Comparison of ENCODE assay signal across 9 mouse cellular contexts in the genomic region with DNA sequence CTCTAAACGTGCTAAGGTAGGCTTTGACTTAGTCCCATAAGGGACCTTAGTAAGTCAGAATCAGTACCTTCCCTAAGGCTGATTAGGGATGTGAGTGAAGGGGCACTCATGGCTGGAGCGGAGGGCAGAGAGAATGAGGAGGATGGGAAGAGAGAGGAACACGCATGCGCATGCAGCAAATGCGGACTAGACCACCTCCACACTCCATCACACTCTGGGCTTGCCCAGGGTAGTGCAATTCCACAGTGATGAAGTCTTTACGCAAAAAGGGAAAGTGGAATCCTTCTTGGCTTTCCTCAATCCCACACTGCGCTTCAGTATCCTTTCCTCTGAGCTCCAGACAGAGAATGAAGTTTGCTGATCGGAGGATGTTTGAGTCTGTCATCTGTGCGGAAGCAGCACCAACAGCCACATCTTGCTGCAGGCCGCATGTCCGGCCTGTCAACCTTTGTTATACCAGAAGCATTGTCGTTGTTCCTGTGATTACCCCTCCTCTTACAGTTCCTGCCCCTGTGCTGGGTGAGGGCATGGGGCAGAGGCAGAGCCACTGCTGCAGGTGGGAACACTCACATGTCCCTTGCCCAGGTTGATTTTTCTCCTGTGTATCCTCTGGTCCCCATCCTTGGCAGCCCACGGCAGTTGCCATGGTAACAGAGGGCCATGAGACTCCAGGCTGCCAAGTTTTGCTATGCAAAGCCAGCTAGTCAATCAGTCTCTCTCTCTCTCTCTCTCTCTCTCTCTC. TPM values are rescaled to one million over a fixed set of nuclear protein-coding genes. Genes with fewer than 3 reads are reported as not detected.
DNase-seq lines count a peak whose midpoint lies in the region; ATAC-seq and TF ChIP-seq lines count a peak whose summit lies in the region.
"Had no signal": no experiment of that assay in that cellular context is flagged by ENCODE, and none has a peak within 500 bp of the region (broad histone marks: within the 10 kb centered on the region; RNA-seq: fewer than 3 reads in every experiment).

No protein-coding gene starts in this region.

- H3K4me1 ChIP-seq in cortical plate, adult 2 months (ENCODE audit: control insufficient read depth, insufficient read depth, low read length) = peaks cover 14% of the 10 kb centered on the region
- peaks cover 22% of the 10 kb centered on the region for H3K4me1 ChIP-seq in neural tube, embryonic 13.5 days (replicated peaks)
- H3K4me1 ChIP-seq: limb, embryonic 13.5 days had no signal

- no peak overlapping the region; the same call in 1 of the 2 replicates for H3K9ac ChIP-seq in neural tube, embryonic 13.5 days
- H3K9ac ChIP-seq: limb, embryonic 13.5 days had no signal

- TF ChIP-seq POLR2A in cortical plate, adult 2 months (IDR thresholded peaks at IDR 0.05; ENCODE audit: extremely low read depth, insufficient read depth, low read length) = 0 out of 2 replicates have a peak, but pooled peaks have one; percentile 16

- peak; percentile 86 for ATAC-seq in neural tube, embryonic 13.5 days (ENCODE audit: low read depth)
- no peak for ATAC-seq in megakaryocyte, adult 5-6 weeks (ENCODE audit: poor library complexity, severe bottlenecking)

- TF ChIP-seq CTCF in cortical plate, adult 2 months (IDR thresholded peaks at IDR 0.05; ENCODE audit: extremely low read depth, insufficient read depth, low read length) = no peak

- H3K36me3 ChIP-seq in neural tube, embryonic 13.5 days = peaks cover 5% of the 10 kb centered on the region; the same call in 1 of the 2 replicates
- H3K36me3 ChIP-seq: limb, embryonic 13.5 days had no signal

- WGBS in neural tube, embryonic 13.5 days = 70% methylated on average over 13 of the region's 13 CpGs

- no peak overlapping the region for H3K4me2 ChIP-seq in neural tube, embryonic 13.5 days
- H3K4me2 ChIP-seq: limb, embryonic 13.5 days had no signal

- H3K9me3 ChIP-seq in neural tube, embryonic 13.5 days = no peaks in the 10 kb centered on the region

- no peak overlapping the region for H3K4me3 ChIP-seq in cortical plate, adult 2 months (ENCODE audit: insufficient read depth, low read length)
- no peak overlapping the region for H3K4me3 ChIP-seq in neural tube, embryonic 13.5 days
- H3K4me3 ChIP-seq: limb, embryonic 13.5 days had no signal

- DNase-seq in brain, embryonic 18.5 days (ENCODE audit: low read depth, low spot score) = peak; percentile 81
- DNase-seq in layer of hippocampus, adult 8-10 months (ENCODE audit: low spot score in 2 of 2) = peak; percentile 72 to 75
- no peak for DNase-seq in T-cell, adult 2 months (ENCODE audit: low spot score)
- no peak for DNase-seq in thymus, postnatal 25 days

- no peaks in the 10 kb centered on the region for H3K27me3 ChIP-seq in neural tube, embryonic 13.5 days
- H3K27me3 ChIP-seq: limb, embryonic 13.5 days had no signal

- H3K27ac ChIP-seq in cortical plate, adult 2 months (ENCODE audit: insufficient read depth, low read length) = peak overlapping the region; percentile 50
- peak overlapping the region; percentile 76 for H3K27ac ChIP-seq in neural tube, embryonic 13.5 days (replicated peaks)
- H3K27ac ChIP-seq: limb, embryonic 13.5 days had no signal

RNA-seq across cellular contexts. Expression of gene 4930524B15Rik, which starts 24.3 kb away (rescaled TPM):
- 0.09 and 0.15 TPM in 2 replicates for polyA plus RNA-seq in cortical plate, adult 2 months (2012; rRNA removed)
- total RNA-seq in layer of hippocampus, adult 8-10 months (2022) = under 1 TPM in 2 of 4 experiments, not detected in 2; 0.16 to 0.22 TPM
- polyA plus RNA-seq in neural tube, embryonic 13.5 days (2015; fragmentation: Nextera tagmentation; extraction: Ambion mirVana) = 0.22 and 0.23 TPM in 2 replicates
- not detected in 2 replicates for total RNA-seq in megakaryocyte, adult 5-6 weeks (2015)
- not detected in 2 replicates for total RNA-seq in megakaryocyte, adult 5-6 weeks (2017)
- polyA plus RNA-seq: small intestine, adult 2 months had no signal

RNA-seq across cellular contexts. Expression of gene Nsg2, which starts 59.2 kb away (rescaled TPM):
- polyA plus RNA-seq in cortical plate, adult 2 months (2012; rRNA removed) = 492 and 504 TPM in 2 replicates
- 100 to 1,000 TPM; 635 to 719 (median 677) TPM for total RNA-seq in layer of hippocampus, adult 8-10 months (2022)
- 356 and 366 TPM in 2 replicates for polyA plus RNA-seq in neural tube, embryonic 13.5 days (2015; fragmentation: Nextera tagmentation; extraction: Ambion mirVana)
- 0.20 and 1.4 TPM in 2 replicates for total RNA-seq in megakaryocyte, adult 5-6 weeks (2015)
- total RNA-seq in megakaryocyte, adult 5-6 weeks (2017) = 1.1 and 1.3 TPM in 2 replicates

Comparison
In these comparisons a context has a peak if more than half of its experiments do, and no peak if none do; other contexts are left out.
1. DNase-seq: peak in brain, embryonic 18.5 days (single experiment) and layer of hippocampus, adult 8-10 months (2 of 2); none in T-cell, adult 2 months (single experiment) and thymus, postnatal 25 days (single experiment).
2. RNA of gene Nsg2, which starts 59.2 kb away (total RNA-seq): 635 to 719 TPM in layer of hippocampus, adult 8-10 months; 0.20 to 1.4 TPM in megakaryocyte, adult 5-6 weeks; every median in the first group is over 100 times any median in the second.